Mouse (Mus musculus): ENCODE results near the gene AC170998.1.
"Not testable (repeated sequence)": the region's sequence is repeated elsewhere in the genome, so short reads cannot be mapped to it uniquely, and the experiment has no call there.

AC170998.1 gene

GRCm38 (mm10) chr17:28760736-28761312 is 34.9 kb downstream of the AC170998.1 start:
- no peak for DNase-seq (ENCODE audit: low spot score)

GRCm38 (mm10) chr17:28761871-28762270 is 36.0 kb downstream of the AC170998.1 start:
- DNase-seq (ENCODE audit: low spot score): peak; percentile 36

GRCm38 (mm10) chr17:28766203-28766602 is 40.3 kb downstream of the AC170998.1 start:
- DNase-seq (ENCODE audit: low spot score): no peak

- DNase-seq (ENCODE audit: low spot score): no peak
Observed at GRCm38 (mm10) chr17:28766781-28767515, 41.1 kb downstream of the AC170998.1 start.

GRCm38 (mm10) chr17:28769121-28769874 is 43.4 kb downstream of the AC170998.1 start, which contains the start of gene Mapk13:
Gene Mapk13, plus strand, starts transcription at chr17:28769297.
- no peak for DNase-seq (ENCODE audit: low spot score)

GRCm38 (mm10) chr17:28769875-28770421 is 44.1 kb downstream of the AC170998.1 start:
- no peak for DNase-seq (ENCODE audit: low spot score)

GRCm38 (mm10) chr17:28771289-28771688 is 45.4 kb downstream of the AC170998.1 start:
- no peak for DNase-seq (ENCODE audit: low spot score)

- not testable (repeated sequence) for DNase-seq (ENCODE audit: low spot score)
Observed at GRCm38 (mm10) chr17:28774303-28774702, 48.4 kb downstream of the AC170998.1 start.

- no peak for DNase-seq (ENCODE audit: low spot score)
Observed at GRCm38 (mm10) chr17:28775161-28775560, 49.3 kb downstream of the AC170998.1 start.

Data from ovary, adult 18-20 months (tissue).